Mouse (Mus musculus): Measurements from ENCODE around the gene Gsdmc3. TPM values are rescaled to one million over a fixed set of nuclear protein-coding genes. Genes with fewer than 3 reads are reported as not detected.
"Not testable (repeated sequence)": the region's sequence is repeated elsewhere in the genome, so short reads cannot be mapped to it uniquely, and the experiment has no call there.

Gsdmc3 gene
- not detected for total RNA-seq (2021)

GRCm38 (mm10) chr15:63878458-63878857, at the start of gene Gsdmc3:
Gene Gsdmc3 (minus strand): TSS chr15:63878558.
- intact Hi-C loops (cut with DNase I); DNase-seq (ENCODE audit: low spot score in 2 of 2): not testable (repeated sequence)

- no peak for DNase-seq (ENCODE audit: low spot score in 2 of 2)
- intact Hi-C loops (cut with DNase I) = no loop called here
These were observed 47.8 kb upstream of the Gsdmc3 start for GRCm38 (mm10) chr15:63926201-63926600.

GRCm38 (mm10) chr15:63924484-63924883, 46.1 kb upstream of the Gsdmc3 start:
- intact Hi-C loops (cut with DNase I) = no loop called here
- no peak for DNase-seq (ENCODE audit: low spot score in 2 of 2)

- intact Hi-C loops (cut with DNase I); DNase-seq (ENCODE audit: low spot score in 2 of 2): not testable (repeated sequence)
These were observed 43.3 kb upstream of the Gsdmc3 start for GRCm38 (mm10) chr15:63921618-63922017.

GRCm38 (mm10) chr15:63919728-63920127, 41.4 kb upstream of the Gsdmc3 start:
- DNase-seq (ENCODE audit: low spot score in 2 of 2); intact Hi-C loops (cut with DNase I): not testable (repeated sequence)

- DNase-seq (ENCODE audit: low spot score in 2 of 2); intact Hi-C loops (cut with DNase I): not testable (repeated sequence)
These were observed 38.2 kb upstream of the Gsdmc3 start for GRCm38 (mm10) chr15:63916584-63916983.

- DNase-seq (ENCODE audit: low spot score in 2 of 2); intact Hi-C loops (cut with DNase I): not testable (repeated sequence)
These were observed 33.8 kb upstream of the Gsdmc3 start, which contains the start of gene Gsdmc4 for GRCm38 (mm10) chr15:63912197-63912596. Gene Gsdmc4 (minus strand): TSS chr15:63912297.

- intact Hi-C loops (cut with DNase I); DNase-seq (ENCODE audit: low spot score in 2 of 2): not testable (repeated sequence)
These were observed 31.5 kb upstream of the Gsdmc3 start for GRCm38 (mm10) chr15:63909896-63910295.

- peak; percentile 10 to 12 for DNase-seq (ENCODE audit: low spot score in 2 of 2)
- intact Hi-C loops (cut with DNase I) = not testable (repeated sequence)
These were observed 17.4 kb upstream of the Gsdmc3 start for GRCm38 (mm10) chr15:63895560-63896353.

- DNase-seq (ENCODE audit: low spot score in 2 of 2); intact Hi-C loops (cut with DNase I): not testable (repeated sequence)
These were observed 10.1 kb upstream of the Gsdmc3 start for GRCm38 (mm10) chr15:63888440-63888839.

- DNase-seq (ENCODE audit: low spot score in 2 of 2); intact Hi-C loops (cut with DNase I): not testable (repeated sequence)
These were observed 9.6 kb upstream of the Gsdmc3 start for GRCm38 (mm10) chr15:63887949-63888348.

- intact Hi-C loops (cut with DNase I); DNase-seq (ENCODE audit: low spot score in 2 of 2): not testable (repeated sequence)
These were observed 2.2 kb downstream of the Gsdmc3 start for GRCm38 (mm10) chr15:63876160-63876559.

GRCm38 (mm10) chr15:63861965-63862364, 16.4 kb downstream of the Gsdmc3 start:
- intact Hi-C loops (cut with DNase I); DNase-seq (ENCODE audit: low spot score in 2 of 2): not testable (repeated sequence)

Other genes starting within 250 kb of the Gsdmc3 start
- not detected for gene Gsdmc2, start 33.4 kb downstream of the Gsdmc3 start, total RNA-seq (2021)
- not detected for gene Gsdmc4, start 33.7 kb upstream of the Gsdmc3 start, total RNA-seq (2021)
- 100 to 1,000 TPM; 193 to 195 TPM for gene Fam49b, start 181.9 kb upstream of the Gsdmc3 start, total RNA-seq (2021)